ENCODE assay signal across 8 mouse cellular contexts in genomic region chr3:52268737-52269513, GRCm38 (mm10). TPM values are rescaled to one million over a fixed set of nuclear protein-coding genes. Genes with fewer than 3 reads are reported as not detected.
DNase-seq lines count a peak whose midpoint lies in the region; ATAC-seq lines count a peak whose summit lies in the region.

No protein-coding gene starts in this region.

- H3K4me1 ChIP-seq in intestine, embryonic 14.5 days (replicated peaks; ENCODE audit: control insufficient read depth, insufficient read depth, low read length), result peaks cover 22% of the 10 kb centered on the region
- peaks cover 10% of the 10 kb centered on the region for H3K4me1 ChIP-seq in liver, embryonic 16.5 days (ENCODE audit: control insufficient read depth, low read depth, low read length)
- peaks cover 36% of the 10 kb centered on the region for H3K4me1 ChIP-seq in neural tube, embryonic 13.5 days (replicated peaks)

- peak; percentile 49 for DNase-seq in ovary, postnatal 14 days (ENCODE audit: low spot score)
- no peak for DNase-seq in ovary, adult 18-20 months (ENCODE audit: low spot score)
- peak; percentile 73 for DNase-seq in cerebellum, adult 9-11 months
- DNase-seq in gastrocnemius, postnatal 25 days, result peak; percentile 59
- DNase-seq in intestine, embryonic 14.5 days (ENCODE audit: low spot score), result peak; percentile 83
- peak; percentile 51 for DNase-seq in urinary bladder, postnatal 25 days (ENCODE audit: low spot score)

- peak overlapping the region; percentile 94 for H3K4me3 ChIP-seq in intestine, embryonic 14.5 days (ENCODE audit: low read depth, low read length)
- peak overlapping the region; percentile 78 for H3K4me3 ChIP-seq in liver, embryonic 16.5 days (ENCODE audit: low read depth, low read length)
- peak overlapping the region; percentile 77 for H3K4me3 ChIP-seq in neural tube, embryonic 13.5 days

- no peaks in the 10 kb centered on the region for H3K9me3 ChIP-seq in intestine, embryonic 14.5 days (ENCODE audit: control insufficient read depth, low read length)
- H3K9me3 ChIP-seq in liver, embryonic 16.5 days (replicated peaks; ENCODE audit: control insufficient read depth, low read length), result no peaks in the 10 kb centered on the region
- H3K9me3 ChIP-seq in neural tube, embryonic 13.5 days, result no peaks in the 10 kb centered on the region

- ATAC-seq in intestine, embryonic 14.5 days (replicated peaks; ENCODE audit: low FRiP score, low TSS enrichment, low read depth), result peak; percentile 40
- peak; percentile 12 for ATAC-seq in liver, embryonic 16.5 days (ENCODE audit: low read depth)
- peak; percentile 60 for ATAC-seq in neural tube, embryonic 13.5 days (ENCODE audit: low read depth)

- WGBS in intestine, embryonic 14.5 days, result under 1% methylated on average over 81 of the region's 89 CpGs
- WGBS in liver, embryonic 16.5 days (ENCODE audit: insufficient replicate concordance), result under 1% methylated on average over 84 of the region's 89 CpGs
- WGBS in neural tube, embryonic 13.5 days, result under 1% methylated on average over 75 of the region's 89 CpGs

- H3K27me3 ChIP-seq in intestine, embryonic 14.5 days (replicated peaks; ENCODE audit: control insufficient read depth, insufficient read depth, low read length), result no peaks in the 10 kb centered on the region; the same call in 1 of the 2 replicates
- peaks cover 32% of the 10 kb centered on the region for H3K27me3 ChIP-seq in liver, embryonic 16.5 days (ENCODE audit: control insufficient read depth, insufficient read depth, low read depth, low read length)
- H3K27me3 ChIP-seq in neural tube, embryonic 13.5 days, result peaks cover 75% of the 10 kb centered on the region

- H3K4me2 ChIP-seq in intestine, embryonic 14.5 days (ENCODE audit: low read length), result peak overlapping the region; percentile 99
- H3K4me2 ChIP-seq in liver, embryonic 16.5 days (ENCODE audit: low read depth, low read length), result peak overlapping the region; percentile 97
- peak overlapping the region; percentile 97 for H3K4me2 ChIP-seq in neural tube, embryonic 13.5 days

- H3K36me3 ChIP-seq in intestine, embryonic 14.5 days (ENCODE audit: control insufficient read depth, insufficient read depth, low read length), result no peaks in the 10 kb centered on the region
- no peaks in the 10 kb centered on the region for H3K36me3 ChIP-seq in liver, embryonic 16.5 days (ENCODE audit: control insufficient read depth, insufficient read depth)
- no peaks in the 10 kb centered on the region for H3K36me3 ChIP-seq in neural tube, embryonic 13.5 days

- H3K27ac ChIP-seq in intestine, embryonic 14.5 days (ENCODE audit: low read depth), result peak overlapping the region; percentile 90
- H3K27ac ChIP-seq in liver, embryonic 16.5 days (ENCODE audit: low read length), result peak overlapping the region; percentile 80
- peak overlapping the region; percentile 71 for H3K27ac ChIP-seq in neural tube, embryonic 13.5 days (replicated peaks)

- H3K9ac ChIP-seq in intestine, embryonic 14.5 days (ENCODE audit: low read length), result peak overlapping the region; percentile 85
- H3K9ac ChIP-seq in liver, embryonic 16.5 days (ENCODE audit: low read depth, low read length), result peak overlapping the region; percentile 76
- peak overlapping the region; percentile 69 for H3K9ac ChIP-seq in neural tube, embryonic 13.5 days

RNA-seq across cellular contexts. Expression of gene Foxo1, which starts 0.8 kb away (rescaled TPM):
- 10 to 100 TPM; 15.5 to 19.3 TPM for total RNA-seq in gastrocnemius, postnatal 25 days (2021)
- polyA plus RNA-seq in intestine, embryonic 14.5 days (2014; fragmentation: Nextera tagmentation; extraction: Ambion mirVana), result 7.5 and 8.2 TPM in 2 replicates
- 1.5 and 2.2 TPM in 2 replicates for polyA plus RNA-seq in liver, embryonic 16.5 days (2015; fragmentation: Nextera tagmentation; extraction: Ambion mirVana)
- polyA plus RNA-seq in neural tube, embryonic 13.5 days (2015; fragmentation: Nextera tagmentation; extraction: Ambion mirVana), result 2.7 and 3.6 TPM in 2 replicates
